Mouse (Mus musculus) lung, embryonic 16.5 days (tissue): ENCODE measurements at regions not wholly inside any gene's neighbourhood (a gene's known extent, or its start where the extent isn't known, plus 50 kb on each side); places are given as distances from the start of the nearest gene placed in this dataset.
"Not testable (repeated sequence)": the region's sequence is repeated elsewhere in the genome, so short reads cannot be mapped to it uniquely, and the experiment has no call there.

Experiments used
- ATAC-seq: fragments of 200-750 bp; cut with Nextera tagmentation; 2 replicates; pipeline ENCODE4 v1.8.0; 2017; ENCODE audit warnings: low read depth, mild to moderate bottlenecking, moderate library complexity
- H3K27ac ChIP-seq: fragments of 300-500 bp; sonication (generic); 2 replicates; pipeline ENCODE4 v1.5.1; 2014; ENCODE audit warnings: mild to moderate bottlenecking, control low read depth, low read length
- H3K27me3 ChIP-seq: fragments of 300-500 bp; sonication (generic); 2 replicates; pipeline ENCODE4 v1.6.1; 2014; ENCODE audit warnings: low read depth, low read length, mixed read lengths; ENCODE audit not compliant: control insufficient read depth, insufficient read depth
- H3K36me3 ChIP-seq: fragments of 300-500 bp; sonication (generic); 2 replicates; pipeline ENCODE4 v1.6.1; 2014; ENCODE audit warnings: low read length; ENCODE audit not compliant: control insufficient read depth, insufficient read depth
- H3K4me1 ChIP-seq: fragments of 300-500 bp; sonication (generic); replicated peaks from 2 replicates; pipeline ENCODE4 v1.6.1; 2014; ENCODE audit warnings: low read length, mixed read lengths; ENCODE audit not compliant: control insufficient read depth, insufficient read depth
- H3K4me2 ChIP-seq: fragments of 300-500 bp; sonication (generic); 2 replicates; pipeline ENCODE4 v1.6.1; 2014; ENCODE audit warnings: low read depth, low read length, control low read depth
- H3K4me3 ChIP-seq: fragments of 300-500 bp; sonication (generic); 2 replicates; pipeline ENCODE4 v1.5.1; 2014; ENCODE audit warnings: mild to moderate bottlenecking, low read length, control low read depth
- H3K9ac ChIP-seq: fragments of 300-500 bp; sonication (generic); 2 replicates; pipeline ENCODE4 v1.6.1; 2014; ENCODE audit warnings: low read length, control low read depth
- H3K9me3 ChIP-seq: fragments of 300-500 bp; sonication (generic); 2 replicates; pipeline ENCODE4 v1.6.1; 2016; ENCODE audit warnings: low read length; ENCODE audit not compliant: control insufficient read depth
- WGBS: fragments of 180-500 bp; shearing (Covaris S2); extraction: QIAGEN DNeasy Blood & Tissue Kit; methylation state at CpG from one replicate; pipeline ENCODE4 v1.1.7; 2014; 5-methylcytosine and 5-hydroxymethylcytosine counted together

- Histone ChIP-seq H3K27me3 (no peaks in the 10 kb centered on the region), H3K36me3 (no peaks in the 10 kb centered on the region), H3K4me3 (no peak overlapping the region), H3K4me2 (no peak overlapping the region), H3K4me1 (peaks cover 5% of the 10 kb centered on the region), H3K27ac (no peak overlapping the region), H3K9ac (no peak overlapping the region), H3K9me3 (no peaks in the 10 kb centered on the region)
- WGBS, result 52% methylated on average over 2 of the region's 2 CpGs
- ATAC-seq, result no peak
Measured at GRCm38 (mm10) chr9:94133682-94134081, 404.2 kb downstream of the 1190002N15Rik start.

GRCm38 (mm10) chr9:94131367-94131766 lies 406.5 kb downstream of the 1190002N15Rik start:
- no peak overlapping the region for H3K27ac ChIP-seq
- ATAC-seq, result no peak
- H3K9me3 ChIP-seq, result no peaks in the 10 kb centered on the region
- no peaks in the 10 kb centered on the region for H3K27me3 ChIP-seq
- peaks cover 5% of the 10 kb centered on the region for H3K4me1 ChIP-seq
- 57% methylated on average over 1 of the region's 1 CpGs for WGBS
- no peak overlapping the region for H3K9ac ChIP-seq
- H3K4me3 ChIP-seq, result no peak overlapping the region
- no peak overlapping the region for H3K4me2 ChIP-seq
- H3K36me3 ChIP-seq, result no peaks in the 10 kb centered on the region

- Histone ChIP-seq H3K9ac (no peak overlapping the region), H3K27me3 (no peaks in the 10 kb centered on the region), H3K4me1 (no peaks in the 10 kb centered on the region), H3K9me3 (no peaks in the 10 kb centered on the region), H3K36me3 (no peaks in the 10 kb centered on the region), H3K27ac (no peak overlapping the region), H3K4me3 (no peak overlapping the region), H3K4me2 (no peak overlapping the region)
- ATAC-seq, result no peak
- 84% methylated on average over 5 of the region's 5 CpGs for WGBS
Measured at GRCm38 (mm10) chr9:94116961-94117360, 420.9 kb downstream of the 1190002N15Rik start.

- not testable (repeated sequence) for H3K36me3 ChIP-seq, H3K4me3 ChIP-seq, H3K4me2 ChIP-seq, H3K27me3 ChIP-seq, H3K4me1 ChIP-seq, H3K9me3 ChIP-seq, H3K27ac ChIP-seq, ATAC-seq, H3K9ac ChIP-seq
- 45% methylated on average over 1 of the region's 1 CpGs for WGBS
Measured at GRCm38 (mm10) chr9:94107701-94108100, 430.2 kb downstream of the 1190002N15Rik start.

- no peaks in the 10 kb centered on the region for H3K9me3 ChIP-seq
- WGBS, result 65% methylated on average over 4 of the region's 4 CpGs
- no peak for ATAC-seq
- H3K27ac ChIP-seq, result no peak overlapping the region
- no peak overlapping the region for H3K4me2 ChIP-seq
- no peaks in the 10 kb centered on the region for H3K36me3 ChIP-seq
- H3K27me3 ChIP-seq, result no peaks in the 10 kb centered on the region
- no peaks in the 10 kb centered on the region for H3K4me1 ChIP-seq
- no peak overlapping the region for H3K9ac ChIP-seq
- no peak overlapping the region for H3K4me3 ChIP-seq
Measured at GRCm38 (mm10) chr9:94104669-94105068, 433.2 kb downstream of the 1190002N15Rik start.

- H3K9ac ChIP-seq, result no peak overlapping the region
- no peaks in the 10 kb centered on the region for H3K4me1 ChIP-seq
- H3K27me3 ChIP-seq, result no peaks in the 10 kb centered on the region
- no peak overlapping the region for H3K4me3 ChIP-seq
- ATAC-seq, result no peak
- no peak overlapping the region for H3K4me2 ChIP-seq
- H3K27ac ChIP-seq, result no peak overlapping the region
- WGBS, result 51% methylated on average over 3 of the region's 3 CpGs
- H3K9me3 ChIP-seq, result no peaks in the 10 kb centered on the region
- H3K36me3 ChIP-seq, result no peaks in the 10 kb centered on the region
Measured at GRCm38 (mm10) chr9:94101958-94102357, 435.9 kb downstream of the 1190002N15Rik start.

GRCm38 (mm10) chr9:94094800-94095199 lies 443.1 kb downstream of the 1190002N15Rik start:
- Histone ChIP-seq H3K9ac (no peak overlapping the region), H3K27me3 (no peaks in the 10 kb centered on the region), H3K36me3 (no peaks in the 10 kb centered on the region), H3K4me3 (no peak overlapping the region), H3K4me1 (no peaks in the 10 kb centered on the region), H3K9me3 (no peaks in the 10 kb centered on the region), H3K27ac (no peak overlapping the region), H3K4me2 (no peak overlapping the region)
- no peak for ATAC-seq
- 66% methylated on average over 2 of the region's 2 CpGs for WGBS

- H3K4me2 ChIP-seq, result no peak overlapping the region
- no peak overlapping the region for H3K27ac ChIP-seq
- H3K9me3 ChIP-seq, result no peaks in the 10 kb centered on the region
- no peak overlapping the region for H3K4me3 ChIP-seq
- WGBS, result 47% methylated on average over 7 of the region's 7 CpGs
- no peaks in the 10 kb centered on the region for H3K27me3 ChIP-seq
- H3K9ac ChIP-seq, result no peak overlapping the region
- no peaks in the 10 kb centered on the region for H3K4me1 ChIP-seq
- no peaks in the 10 kb centered on the region for H3K36me3 ChIP-seq
- peak; percentile 59; the same call in 1 of the 2 replicates for ATAC-seq
Measured at GRCm38 (mm10) chr9:94091658-94092225, 446.1 kb downstream of the 1190002N15Rik start.

- no peak overlapping the region for H3K4me2 ChIP-seq
- no peak overlapping the region for H3K4me3 ChIP-seq
- H3K9me3 ChIP-seq, result no peaks in the 10 kb centered on the region
- WGBS, result 67% methylated on average over 1 of the region's 1 CpGs
- no peaks in the 10 kb centered on the region for H3K27me3 ChIP-seq
- no peak overlapping the region for H3K9ac ChIP-seq
- no peaks in the 10 kb centered on the region for H3K36me3 ChIP-seq
- ATAC-seq, result no peak
- H3K27ac ChIP-seq, result no peak overlapping the region
- no peaks in the 10 kb centered on the region for H3K4me1 ChIP-seq
Measured at GRCm38 (mm10) chr9:94089759-94090158, 448.1 kb downstream of the 1190002N15Rik start.
